Mouse (Mus musculus) cortical plate, adult 2 months (tissue): ENCODE measurements at regions not wholly inside any gene's neighbourhood (a gene's known extent, or its start where the extent isn't known, plus 50 kb on each side); places are given as distances from the start of the nearest gene placed in this dataset.

Experiments used
- H3K27ac ChIP-seq: fragments of 200-500 bp; 2 replicates; pipeline ENCODE4 v1.5.1; 2012; ENCODE audit warnings: low read length, control low read depth, inconsistent platforms; ENCODE audit not compliant: insufficient read depth
- H3K4me1 ChIP-seq: fragments of 200-500 bp; 2 replicates; pipeline ENCODE4 v1.6.1; 2011; ENCODE audit warnings: low read length; ENCODE audit not compliant: control insufficient read depth, insufficient read depth
- H3K4me3 ChIP-seq: fragments of 200-500 bp; 2 replicates; pipeline ENCODE4 v1.5.1; 2011; ENCODE audit warnings: mild to moderate bottlenecking, low read length, control low read depth; ENCODE audit not compliant: insufficient read depth
- CTCF ChIP-seq: fragments of 200-500 bp; IDR thresholded peaks from 2 replicates; pipeline ENCODE4 v1.5.1; 2011; ENCODE audit warnings: mild to moderate bottlenecking, control low read depth, low read length; ENCODE audit not compliant: insufficient read depth; ENCODE audit errors: extremely low read depth
- POLR2A ChIP-seq: fragments of 200-500 bp; IDR thresholded peaks from 2 replicates; pipeline ENCODE4 v1.6.1; 2011; ENCODE audit warnings: mild to moderate bottlenecking, low read length, control low read depth; ENCODE audit not compliant: insufficient read depth; ENCODE audit errors: extremely low read depth

GRCm38 (mm10) chr10:53482919-53483318 is 103.2 kb upstream of the Cep85l start:
- no peak overlapping the region for H3K27ac ChIP-seq
- TF ChIP-seq POLR2A = no peak
- no peak for TF ChIP-seq CTCF
- no peak overlapping the region for H3K4me3 ChIP-seq
- no peaks in the 10 kb centered on the region for H3K4me1 ChIP-seq

DNA sequence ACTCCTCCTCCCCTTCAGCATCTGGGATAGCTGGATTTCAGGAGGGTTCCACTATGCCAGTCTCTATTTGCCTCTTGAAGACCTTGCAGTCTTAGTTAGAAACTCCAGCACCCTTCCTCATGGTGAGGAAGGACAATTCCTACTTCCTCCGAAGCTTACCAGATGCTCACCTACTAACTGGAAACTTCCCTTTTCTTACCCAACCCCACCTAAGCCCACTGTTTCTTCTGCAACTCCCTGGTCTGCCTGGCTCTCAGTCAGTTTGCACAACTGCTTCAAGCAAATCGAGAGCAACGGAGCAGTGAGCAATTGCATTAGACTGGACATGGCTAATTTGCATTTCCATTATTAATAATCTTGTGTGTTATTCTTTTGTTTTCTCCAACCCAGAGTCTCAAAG is 90.5 kb upstream of the Cep85l start:
- Histone ChIP-seq H3K4me1 (no peaks in the 10 kb centered on the region; the same call in 1 of the 2 replicates), H3K27ac (no peak overlapping the region)
- TF ChIP-seq POLR2A (no peak), CTCF (no peak)

DNA sequence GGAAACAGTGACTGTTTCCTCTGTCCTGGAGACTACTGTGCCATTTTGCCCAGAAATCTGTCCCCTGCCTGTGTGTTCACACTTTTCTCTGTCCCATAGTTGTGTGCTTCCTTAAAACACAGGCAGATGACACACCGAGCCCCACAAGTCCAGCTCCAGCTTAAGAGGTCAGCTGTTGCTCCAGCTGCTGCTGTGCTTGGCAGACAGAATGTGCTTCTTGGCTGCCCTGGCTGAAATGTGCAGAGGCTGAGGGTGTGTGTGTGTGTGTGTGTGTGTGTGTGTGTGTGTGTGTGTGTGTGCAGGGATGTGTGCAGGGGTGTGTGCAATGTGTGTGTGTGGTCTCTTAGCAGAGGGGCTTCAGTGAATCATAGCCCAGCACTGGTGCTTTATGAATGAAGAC is 89.9 kb upstream of the Cep85l start:
- TF ChIP-seq POLR2A (no peak), CTCF (no peak)
- no peak overlapping the region for H3K27ac ChIP-seq
- H3K4me3 ChIP-seq = no peak overlapping the region
- no peaks in the 10 kb centered on the region; the same call in 1 of the 2 replicates for H3K4me1 ChIP-seq

More for the DNA sequence above, 90.5 kb upstream of the Cep85l start:
- H3K4me3 ChIP-seq = no peak overlapping the region

DNA sequence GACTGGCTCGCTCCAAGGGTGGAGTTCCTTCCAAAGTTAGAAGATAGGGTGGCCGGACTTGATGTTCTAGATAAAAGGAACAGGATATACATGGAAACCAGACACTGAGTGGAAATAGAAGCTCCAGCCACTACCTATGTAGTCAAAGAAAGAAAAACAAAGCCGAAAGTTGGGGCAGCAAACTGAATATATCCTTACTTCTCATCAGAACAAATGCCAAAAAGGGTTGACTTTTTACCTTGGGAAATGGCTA is 88.5 kb upstream of the Cep85l start:
- no peak overlapping the region for H3K4me3 ChIP-seq
- no peak overlapping the region for H3K27ac ChIP-seq
- no peak for TF ChIP-seq POLR2A
- TF ChIP-seq CTCF = no peak
- H3K4me1 ChIP-seq = no peaks in the 10 kb centered on the region; the same call in 1 of the 2 replicates

DNA sequence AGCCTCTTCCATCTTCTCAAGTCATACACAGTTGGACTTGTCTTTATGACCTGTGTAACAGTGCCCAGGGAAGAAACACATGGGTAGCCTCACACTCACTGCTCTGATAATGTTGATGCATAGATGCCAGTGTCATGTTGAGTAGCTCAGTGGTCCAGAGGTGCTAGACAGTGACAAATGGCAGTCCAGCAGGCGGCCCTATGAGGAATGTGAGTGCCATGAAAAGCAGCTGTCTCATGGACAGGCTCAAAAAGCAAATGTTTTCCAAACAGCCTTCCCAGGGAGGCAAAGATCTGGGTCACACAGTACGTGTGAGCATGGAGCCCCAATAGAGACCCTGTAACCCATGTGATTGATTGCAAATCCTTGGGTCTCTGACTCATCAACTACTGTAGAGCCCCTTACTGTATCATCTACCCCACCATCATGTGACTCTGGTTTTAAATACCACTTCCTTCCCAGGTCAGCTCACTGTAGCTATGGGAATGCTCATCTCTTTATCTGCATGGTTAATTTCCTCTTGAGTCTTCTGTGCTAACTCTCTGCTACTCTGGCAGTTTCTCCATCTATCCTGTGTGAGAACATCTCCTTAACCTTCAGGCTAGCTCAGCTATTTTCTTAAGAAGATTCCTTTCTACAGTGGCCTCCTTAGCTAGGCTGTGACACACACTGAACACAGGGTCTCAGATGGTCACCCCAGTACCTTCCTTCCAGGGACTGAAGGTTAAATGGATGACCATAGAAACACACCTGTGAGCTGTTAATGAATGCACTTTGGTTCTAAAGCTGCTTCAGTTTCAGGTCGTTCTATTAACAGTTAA is 87.9 kb upstream of the Cep85l start:
- Histone ChIP-seq H3K4me1 (peaks cover 3% of the 10 kb centered on the region; the same call in 1 of the 2 replicates), H3K27ac (no peak overlapping the region), H3K4me3 (no peak overlapping the region)
- no peak for TF ChIP-seq CTCF
- TF ChIP-seq POLR2A = no peak

- no peak overlapping the region; the same call in 1 of the 2 replicates for H3K27ac ChIP-seq
- no peak overlapping the region for H3K4me3 ChIP-seq
- TF ChIP-seq CTCF (no peak), POLR2A (no peak)
- peaks cover 3% of the 10 kb centered on the region; the same call in 1 of the 2 replicates for H3K4me1 ChIP-seq
Observed at GRCm38 (mm10) chr10:53466851-53467250, 87.1 kb upstream of the Cep85l start.

DNA sequence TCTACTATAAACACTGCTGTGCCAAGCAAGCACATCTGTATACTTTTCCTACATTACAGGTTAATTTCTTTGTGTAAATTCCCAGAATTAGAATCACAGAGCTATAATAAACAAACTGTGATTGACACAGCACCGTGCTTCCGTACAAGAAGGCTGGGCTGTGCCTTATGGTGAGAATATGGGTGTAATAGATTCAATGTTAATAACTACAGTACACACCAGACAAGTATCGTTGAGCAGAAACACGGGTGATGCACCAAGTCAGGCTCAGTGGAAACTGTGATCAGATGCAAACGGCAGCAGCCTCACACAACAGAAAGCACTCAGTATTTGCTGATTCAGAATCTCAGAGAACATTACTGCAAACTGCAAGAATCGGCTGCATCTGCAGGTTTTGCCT is 86.5 kb upstream of the Cep85l start:
- H3K27ac ChIP-seq = peak overlapping the region; percentile 28; the same call in 1 of the 2 replicates
- no peak overlapping the region for H3K4me3 ChIP-seq
- TF ChIP-seq CTCF = no peak
- peaks cover 3% of the 10 kb centered on the region; the same call in 1 of the 2 replicates for H3K4me1 ChIP-seq

DNA sequence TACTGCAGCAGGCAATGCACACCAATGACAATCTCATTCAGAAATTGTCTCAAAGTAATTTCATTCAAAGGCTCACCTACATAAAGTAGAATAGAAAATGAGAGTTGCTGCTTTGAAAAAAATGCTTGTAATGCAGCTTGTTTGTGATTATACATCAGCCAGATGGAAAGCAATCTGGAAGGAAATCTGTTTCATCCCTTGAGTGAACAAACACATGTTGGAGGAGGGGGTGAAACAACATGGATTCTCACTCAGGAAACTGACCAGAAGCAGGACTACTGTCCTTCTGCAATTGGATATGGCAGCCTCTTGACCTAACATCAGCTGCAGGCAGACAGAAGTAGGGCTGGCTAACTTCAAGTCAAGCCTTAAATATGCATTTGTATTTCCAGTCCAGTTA is 84.8 kb upstream of the Cep85l start:
- no peak overlapping the region for H3K27ac ChIP-seq
- H3K4me3 ChIP-seq = no peak overlapping the region
- TF ChIP-seq CTCF (no peak), POLR2A (no peak)
- peaks cover 3% of the 10 kb centered on the region; the same call in 1 of the 2 replicates for H3K4me1 ChIP-seq

GRCm38 (mm10) chr10:53464006-53464405 is 84.3 kb upstream of the Cep85l start:
- H3K4me1 ChIP-seq = peaks cover 3% of the 10 kb centered on the region; the same call in 1 of the 2 replicates
- no peak for TF ChIP-seq CTCF
- no peak for TF ChIP-seq POLR2A
- no peak overlapping the region for H3K4me3 ChIP-seq
- no peak overlapping the region for H3K27ac ChIP-seq

GRCm38 (mm10) chr10:53463471-53463870 is 83.7 kb upstream of the Cep85l start:
- Histone ChIP-seq H3K4me3 (no peak overlapping the region), H3K4me1 (peaks cover 3% of the 10 kb centered on the region; the same call in 1 of the 2 replicates), H3K27ac (no peak overlapping the region)
- TF ChIP-seq CTCF (no peak), POLR2A (no peak)
